Mouse (Mus musculus) intestine, embryonic 15.5 days (tissue): ENCODE data around the gene Mdh2. TPM values are rescaled to one million over a fixed set of nuclear protein-coding genes. Genes with fewer than 3 reads are reported as not detected.
A peak's percentile ranks its signal among the peaks of the same experiment; 100 is the strongest.

ENCODE experiments used
- ATAC-seq: fragments of 200-750 bp; cut with Nextera tagmentation; 2 replicates; pipeline ENCODE4 v1.8.0; 2017; ENCODE audit warnings: moderate TSS enrichment, moderate library complexity
- H3K27ac ChIP-seq: fragments of 300-500 bp; sonication (generic); 2 replicates; pipeline ENCODE4 v1.5.1; 2015; ENCODE audit warnings: mild to moderate bottlenecking, inconsistent platforms
- H3K27me3 ChIP-seq: fragments of 300-500 bp; sonication (generic); replicated peaks from 2 replicates; pipeline ENCODE4 v1.6.1; 2015; ENCODE audit warnings: inconsistent platforms
- H3K36me3 ChIP-seq: fragments of 300-500 bp; sonication (generic); 2 replicates; pipeline ENCODE4 v1.6.1; 2015; ENCODE audit warnings: inconsistent platforms
- H3K4me1 ChIP-seq: fragments of 300-500 bp; sonication (generic); replicated peaks from 2 replicates; pipeline ENCODE4 v1.6.1; 2015; ENCODE audit warnings: inconsistent platforms
- H3K4me2 ChIP-seq: fragments of 300-500 bp; sonication (generic); replicated peaks from 2 replicates; pipeline ENCODE4 v1.6.1; 2015; ENCODE audit warnings: mild to moderate bottlenecking, inconsistent platforms
- H3K4me3 ChIP-seq: fragments of 300-500 bp; sonication (generic); replicated peaks from 2 replicates; pipeline ENCODE4 v1.5.1; 2015; ENCODE audit warnings: inconsistent platforms
- H3K9ac ChIP-seq: fragments of 300-500 bp; sonication (generic); 2 replicates; pipeline ENCODE4 v1.6.1; 2015; ENCODE audit warnings: inconsistent platforms
- H3K9me3 ChIP-seq: fragments of 300-500 bp; sonication (generic); 2 replicates; pipeline ENCODE4 v1.6.1; 2016; ENCODE audit warnings: inconsistent platforms
- WGBS: fragments of 180-500 bp; shearing (Covaris S2); methylation state at CpG from one replicate; pipeline ENCODE4 v1.1.7; 2015; 5-methylcytosine and 5-hydroxymethylcytosine counted together
- polyA plus RNA-seq: library from polyadenylated mRNA; unstranded; fragments of >200 nt; fragmentation: Nextera tagmentation; extraction: Ambion mirVana; gene quantifications from 2 replicates; pipeline ENCODE4 v1.2.1, GENCODE M21; 2015

The Mdh2 gene
- polyA plus RNA-seq, 1 experiment from 2014 or later, result 688 TPM

DNA sequence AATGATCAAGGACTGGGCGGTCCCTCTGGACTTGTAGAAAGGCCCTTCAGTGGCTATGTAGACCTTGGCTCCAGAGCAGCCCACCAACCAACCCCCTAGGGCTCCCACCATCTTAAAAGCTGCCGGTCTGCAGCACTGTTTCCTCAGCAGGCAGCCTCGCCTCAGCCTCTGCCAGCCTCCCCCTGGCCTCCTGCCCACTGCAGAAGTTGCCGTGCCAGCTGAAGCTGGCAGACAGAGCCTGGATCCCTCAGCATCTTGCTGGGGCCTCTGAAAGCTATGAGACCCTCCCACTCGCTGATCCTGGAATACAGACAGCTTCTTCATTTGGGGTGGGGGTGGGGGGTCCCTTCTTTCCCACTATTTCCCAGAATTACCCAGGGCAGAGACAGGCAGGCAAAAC, 34.7 kb downstream of the Mdh2 start:
- WGBS, result 64% methylated on average over 5 of the region's 5 CpGs
- peaks cover 2% of the 10 kb centered on the region; the same call in 1 of the 2 replicates for H3K27me3 ChIP-seq

DNA sequence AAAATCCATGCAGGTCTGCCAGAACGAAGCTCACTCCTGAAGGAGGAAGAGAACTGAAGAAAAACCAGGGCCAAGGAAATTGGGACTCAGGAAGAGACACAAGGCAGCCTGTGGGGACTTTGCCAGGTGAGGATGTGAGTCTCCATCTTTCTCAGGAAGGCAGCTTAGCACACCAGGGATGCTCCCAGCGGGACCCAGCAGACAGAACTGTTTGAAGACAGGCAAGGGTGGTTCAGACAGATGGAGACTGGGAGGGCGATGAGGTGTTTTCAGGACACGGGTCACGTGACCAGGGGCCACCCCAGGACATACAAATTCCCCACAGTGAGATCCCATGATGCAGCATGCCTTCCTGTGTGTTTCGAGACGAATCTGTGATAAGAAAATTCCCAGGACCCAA, 40.2 kb downstream of the Mdh2 start:
- Histone ChIP-seq H3K9me3 (no peaks in the 10 kb centered on the region), H3K27ac (no peak overlapping the region), H3K4me2 (no peak overlapping the region), H3K36me3 (no peaks in the 10 kb centered on the region), H3K4me3 (no peak overlapping the region), H3K9ac (no peak overlapping the region), H3K27me3 (peaks cover 6% of the 10 kb centered on the region; the same call in 1 of the 2 replicates), H3K4me1 (no peaks in the 10 kb centered on the region)
- WGBS, result 36% methylated on average over 7 of the region's 7 CpGs
- no peak for ATAC-seq

More for the DNA sequence above, 34.7 kb downstream of the Mdh2 start:
- no peak overlapping the region for H3K4me2 ChIP-seq
- H3K4me3 ChIP-seq, result no peak overlapping the region
- H3K36me3 ChIP-seq, result no peaks in the 10 kb centered on the region
- no peaks in the 10 kb centered on the region for H3K9me3 ChIP-seq
- no peaks in the 10 kb centered on the region for H3K4me1 ChIP-seq
- no peak overlapping the region for H3K27ac ChIP-seq
- H3K9ac ChIP-seq, result no peak overlapping the region
- ATAC-seq, result no peak

DNA sequence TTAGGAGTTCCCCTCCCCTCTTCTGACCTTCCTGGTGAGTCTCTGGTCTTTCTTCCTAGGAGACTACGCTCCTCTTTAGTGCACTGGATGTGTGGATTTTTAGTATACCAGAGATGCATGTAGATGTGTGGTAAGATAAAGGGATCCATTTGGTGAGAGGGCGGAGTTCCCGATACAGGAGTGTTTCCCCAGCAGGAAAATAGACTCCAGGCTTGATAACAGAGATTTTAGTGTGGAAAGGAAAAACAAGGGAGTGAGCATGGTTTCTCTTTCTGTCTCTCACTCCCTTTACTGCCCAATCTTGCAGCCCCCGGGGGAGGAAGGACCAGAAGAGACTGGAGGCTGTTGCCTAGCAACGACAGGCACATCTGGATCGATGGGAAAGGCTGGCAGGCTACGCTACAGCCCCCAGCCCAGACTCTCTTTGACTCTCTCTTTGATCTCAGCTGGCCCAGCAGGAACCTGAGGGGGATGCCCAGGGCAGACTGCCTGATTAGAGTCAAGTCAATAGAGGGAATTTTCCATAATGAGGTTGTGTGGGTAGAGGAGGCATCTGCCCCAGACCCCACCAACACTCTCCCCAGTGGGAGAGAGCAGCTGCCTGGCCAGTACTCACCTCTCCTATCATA, 44.1 kb downstream of the Mdh2 start:
- Histone ChIP-seq H3K9me3 (no peaks in the 10 kb centered on the region), H3K27ac (no peak overlapping the region), H3K27me3 (0 out of 2 replicates have a peak, but pooled peaks cover 6% of the 10 kb centered on the region), H3K9ac (no peak overlapping the region), H3K4me1 (0 out of 2 replicates have a peak, but pooled peaks cover 3% of the 10 kb centered on the region), H3K36me3 (no peaks in the 10 kb centered on the region), H3K4me2 (no peak overlapping the region), H3K4me3 (no peak overlapping the region)
- 22% methylated on average over 7 of the region's 7 CpGs for WGBS
- ATAC-seq, result no peak

DNA sequence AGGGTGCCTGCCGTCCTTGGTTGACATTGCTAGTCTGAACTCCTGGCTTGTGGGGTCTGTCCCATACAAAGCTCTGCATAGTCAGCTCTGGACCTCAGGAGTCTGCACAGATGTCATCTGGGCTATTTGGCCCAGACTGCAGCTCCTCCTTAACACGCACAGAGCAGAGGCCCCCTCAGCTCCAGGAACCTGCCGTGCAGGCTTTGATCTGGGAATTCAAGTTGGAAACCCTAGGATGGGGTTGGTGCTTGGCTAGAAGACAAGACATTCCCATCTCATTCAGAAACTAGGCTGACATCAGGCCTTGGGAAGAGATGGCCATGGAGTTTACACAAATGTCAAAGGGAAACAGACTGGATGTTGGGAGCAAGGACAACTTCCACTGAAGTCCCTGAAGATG, 46.2 kb downstream of the Mdh2 start:
- no peak overlapping the region for H3K27ac ChIP-seq
- H3K9me3 ChIP-seq, result no peaks in the 10 kb centered on the region
- no peak for ATAC-seq
- no peak overlapping the region for H3K4me2 ChIP-seq
- 0 out of 2 replicates have a peak, but pooled peaks cover 3% of the 10 kb centered on the region for H3K4me1 ChIP-seq
- no peak overlapping the region for H3K4me3 ChIP-seq
- H3K9ac ChIP-seq, result no peak overlapping the region
- H3K36me3 ChIP-seq, result no peaks in the 10 kb centered on the region
- 0 out of 2 replicates have a peak, but pooled peaks cover 3% of the 10 kb centered on the region for H3K27me3 ChIP-seq
- WGBS, result 55% methylated on average over 3 of the region's 3 CpGs

DNA sequence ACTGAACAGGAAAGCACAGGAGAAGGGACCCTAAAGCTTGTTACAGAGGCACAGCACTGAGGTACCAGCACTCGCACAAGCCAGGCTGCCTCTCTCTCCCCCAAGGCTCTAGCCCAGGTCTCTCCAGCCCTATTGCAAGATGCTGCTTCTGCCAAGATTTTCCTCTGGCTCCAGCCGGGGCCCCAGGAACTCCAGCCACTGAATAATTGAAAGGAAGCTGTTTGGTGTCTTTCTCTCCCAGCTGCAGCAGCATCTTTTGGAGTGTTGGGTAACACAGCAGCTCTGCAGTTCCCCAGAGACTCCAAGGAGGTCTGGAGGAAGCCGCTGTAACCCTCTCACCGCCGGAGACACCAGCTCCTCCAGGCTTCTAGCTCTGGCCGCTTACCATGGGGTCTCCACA, 47.9 kb downstream of the Mdh2 start:
- ATAC-seq, result no peak
- WGBS, result 45% methylated on average over 6 of the region's 6 CpGs
- Histone ChIP-seq H3K27me3 (no peaks in the 10 kb centered on the region), H3K9ac (no peak overlapping the region), H3K4me3 (no peak overlapping the region), H3K36me3 (no peaks in the 10 kb centered on the region), H3K4me2 (no peak overlapping the region), H3K27ac (no peak overlapping the region), H3K4me1 (0 out of 2 replicates have a peak, but pooled peaks cover 3% of the 10 kb centered on the region), H3K9me3 (no peaks in the 10 kb centered on the region)

DNA sequence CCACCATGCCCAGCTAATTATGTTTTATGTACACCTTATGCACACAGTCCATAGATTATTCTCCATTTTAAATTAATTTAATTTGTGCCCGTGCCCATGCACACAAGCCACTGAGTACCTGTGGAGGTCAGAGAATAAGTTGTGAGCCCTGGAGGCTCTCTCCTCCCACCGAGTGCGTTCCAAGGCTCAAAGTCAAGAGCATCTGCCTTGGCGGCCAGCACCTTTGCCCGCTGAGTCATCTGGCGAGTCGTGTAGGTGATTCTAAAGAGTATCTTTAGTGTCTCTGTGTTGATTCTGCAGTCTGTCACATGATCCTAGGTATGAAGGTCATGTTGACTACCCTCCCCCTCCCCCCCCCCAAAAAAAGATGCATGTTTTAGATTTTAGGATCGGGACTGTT, 51.1 kb downstream of the Mdh2 start:
- ATAC-seq, result no peak
- no peaks in the 10 kb centered on the region for H3K36me3 ChIP-seq
- H3K9ac ChIP-seq, result no peak overlapping the region
- H3K9me3 ChIP-seq, result no peaks in the 10 kb centered on the region
- no peak overlapping the region for H3K4me2 ChIP-seq
- H3K27ac ChIP-seq, result no peak overlapping the region
- WGBS, result 84% methylated on average over 8 of the region's 8 CpGs
- no peaks in the 10 kb centered on the region for H3K27me3 ChIP-seq
- H3K4me3 ChIP-seq, result no peak overlapping the region
- H3K4me1 ChIP-seq, result 0 out of 2 replicates have a peak, but pooled peaks cover 3% of the 10 kb centered on the region

DNA sequence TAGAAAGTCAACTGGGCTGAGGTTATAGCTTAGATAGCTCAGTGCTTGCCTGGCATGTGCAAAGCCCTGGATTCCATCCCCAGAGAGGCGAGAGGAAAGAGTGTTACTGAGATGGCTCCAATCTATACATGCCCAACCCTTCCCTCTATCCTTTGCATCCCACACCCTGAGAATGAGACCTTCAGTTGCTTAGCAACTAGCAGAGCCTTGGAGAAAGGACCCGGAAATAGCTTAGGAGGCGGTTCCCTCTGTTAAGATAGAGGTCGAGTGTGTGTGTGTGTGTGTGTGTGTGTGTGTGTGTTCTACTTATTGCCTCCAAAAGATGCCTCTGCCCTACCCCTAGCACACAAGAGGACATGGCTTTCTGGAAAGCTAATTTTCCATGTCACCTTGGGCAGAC, 54.4 kb downstream of the Mdh2 start:
- Histone ChIP-seq H3K4me1 (peaks cover 10% of the 10 kb centered on the region), H3K27ac (no peak overlapping the region), H3K4me2 (no peak overlapping the region), H3K36me3 (no peaks in the 10 kb centered on the region), H3K9me3 (no peaks in the 10 kb centered on the region), H3K27me3 (no peaks in the 10 kb centered on the region), H3K4me3 (no peak overlapping the region), H3K9ac (no peak overlapping the region)
- 26% methylated on average over 4 of the region's 4 CpGs for WGBS
- ATAC-seq, result no peak

DNA sequence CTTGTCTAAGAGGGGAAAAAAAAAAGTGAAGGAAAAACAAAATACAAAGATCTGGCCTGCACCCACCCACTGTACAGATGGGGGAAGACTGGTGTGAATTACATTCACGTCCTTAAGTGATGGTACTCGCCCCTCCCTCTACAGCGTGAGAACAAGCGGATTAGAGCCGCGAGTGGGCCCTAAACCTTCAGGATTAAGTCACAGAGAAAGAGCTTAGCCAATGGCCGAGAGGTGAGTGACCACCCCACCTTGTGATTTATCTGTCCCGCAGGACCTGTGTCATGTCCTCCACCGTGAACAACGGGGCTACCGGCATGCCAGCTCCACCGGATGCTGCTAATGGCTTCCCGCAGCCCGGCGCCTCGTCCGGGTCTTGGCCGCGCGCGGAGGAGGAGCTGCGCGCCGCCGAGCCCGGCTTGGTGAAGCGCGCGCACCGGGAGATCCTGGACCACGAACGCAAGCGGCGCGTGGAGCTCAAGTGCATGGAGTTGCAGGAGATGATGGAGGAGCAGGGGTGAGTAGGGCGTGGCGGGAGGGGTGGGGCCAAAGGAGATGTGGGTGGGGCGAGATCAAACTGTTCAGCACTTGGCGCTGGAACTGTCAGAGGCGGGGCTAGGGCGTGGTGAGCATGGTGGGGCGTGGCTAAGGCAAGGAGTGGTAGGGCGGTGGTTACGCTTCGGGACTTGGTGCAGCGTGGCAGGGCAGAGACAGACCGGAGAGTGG, 56.6 kb downstream of the Mdh2 start:
- Histone ChIP-seq H3K9me3 (no peaks in the 10 kb centered on the region), H3K27ac (no peak overlapping the region), H3K4me1 (peaks cover 10% of the 10 kb centered on the region), H3K4me2 (peak overlapping the region; percentile 97), H3K36me3 (no peaks in the 10 kb centered on the region), H3K27me3 (no peaks in the 10 kb centered on the region), H3K4me3 (peak overlapping the region; percentile 45), H3K9ac (0 out of 2 replicates have a peak overlapping the region, but pooled peaks have one; percentile 17)
- 2% methylated on average over 47 of the region's 47 CpGs for WGBS
- ATAC-seq, result peak; percentile 97

DNA sequence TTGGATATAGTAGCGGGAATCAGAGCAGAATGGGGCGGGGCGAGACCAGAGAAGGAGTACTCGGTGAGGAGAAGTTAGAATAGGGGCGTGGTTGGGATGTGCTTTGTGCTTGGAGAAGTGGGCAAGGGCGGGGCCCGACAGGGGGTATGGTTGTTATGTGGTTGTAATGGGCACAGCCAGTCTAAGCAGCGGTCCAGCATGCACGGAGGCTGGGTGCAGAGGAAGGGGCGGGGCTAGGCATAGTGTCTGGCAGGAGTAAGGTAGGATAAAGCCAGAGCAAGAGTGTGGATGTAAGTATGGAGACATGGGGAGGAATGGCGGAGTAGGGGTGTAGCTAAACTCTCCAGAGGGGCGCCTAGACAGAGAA, 57.2 kb downstream of the Mdh2 start:
- Histone ChIP-seq H3K4me1 (peaks cover 10% of the 10 kb centered on the region), H3K27me3 (no peaks in the 10 kb centered on the region), H3K9me3 (no peaks in the 10 kb centered on the region), H3K36me3 (no peaks in the 10 kb centered on the region), H3K4me2 (peak overlapping the region; percentile 97), H3K9ac (no peak overlapping the region), H3K4me3 (peak overlapping the region; percentile 45), H3K27ac (no peak overlapping the region)
- WGBS, result 4% methylated on average over 12 of the region's 12 CpGs
- peak; percentile 79 for ATAC-seq

DNA sequence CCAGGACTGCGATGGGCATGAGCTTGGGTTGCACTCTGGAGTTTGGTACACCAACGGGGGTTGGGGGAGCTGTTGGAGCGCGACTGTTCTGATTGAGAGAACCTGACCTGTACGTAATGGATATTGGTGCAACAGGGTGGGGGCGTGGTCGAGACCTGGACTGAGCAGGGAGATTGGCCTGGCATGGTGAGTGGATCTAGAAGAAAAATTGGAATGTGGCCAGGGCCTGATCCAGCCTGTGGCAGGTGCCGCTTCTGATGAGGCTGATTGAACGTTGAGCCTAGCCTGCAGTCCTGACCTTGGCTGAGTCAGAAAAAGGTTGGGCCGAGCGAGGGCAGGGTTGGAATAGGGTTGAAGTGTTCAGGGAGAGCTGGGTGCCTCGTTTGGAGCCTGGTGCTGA, 57.7 kb downstream of the Mdh2 start:
- H3K4me1 ChIP-seq, result peaks cover 10% of the 10 kb centered on the region
- H3K9me3 ChIP-seq, result no peaks in the 10 kb centered on the region
- no peaks in the 10 kb centered on the region for H3K27me3 ChIP-seq
- peak overlapping the region; percentile 97 for H3K4me2 ChIP-seq
- peak; percentile 18; the same call in 1 of the 2 replicates for ATAC-seq
- no peaks in the 10 kb centered on the region for H3K36me3 ChIP-seq
- H3K4me3 ChIP-seq, result no peak overlapping the region
- WGBS, result 19% methylated on average over 12 of the region's 12 CpGs
- no peak overlapping the region for H3K27ac ChIP-seq
- no peak overlapping the region for H3K9ac ChIP-seq
